Mouse (Mus musculus) adipose tissue, adult 10 weeks (tissue): ENCODE results near the gene Acnat1. TPM values are rescaled to one million over a fixed set of nuclear protein-coding genes. Genes with fewer than 3 reads are reported as not detected.

Source experiments
- polyA plus RNA-seq: library from polyadenylated mRNA; stranded (reverse); fragments of 350-450 nt; fragmentation: Illumina TruSeq; extraction: RNeasy Lipid Tissue Mini Kit (QIAGEN cat#74804); gene quantifications from one replicate; pipeline ENCODE4 v1.2.3, GENCODE M21; 2014; ENCODE audit warnings: low read depth, low replicate concordance

Acnat1 gene
- polyA plus RNA-seq, result 3.6 TPM

DNA sequence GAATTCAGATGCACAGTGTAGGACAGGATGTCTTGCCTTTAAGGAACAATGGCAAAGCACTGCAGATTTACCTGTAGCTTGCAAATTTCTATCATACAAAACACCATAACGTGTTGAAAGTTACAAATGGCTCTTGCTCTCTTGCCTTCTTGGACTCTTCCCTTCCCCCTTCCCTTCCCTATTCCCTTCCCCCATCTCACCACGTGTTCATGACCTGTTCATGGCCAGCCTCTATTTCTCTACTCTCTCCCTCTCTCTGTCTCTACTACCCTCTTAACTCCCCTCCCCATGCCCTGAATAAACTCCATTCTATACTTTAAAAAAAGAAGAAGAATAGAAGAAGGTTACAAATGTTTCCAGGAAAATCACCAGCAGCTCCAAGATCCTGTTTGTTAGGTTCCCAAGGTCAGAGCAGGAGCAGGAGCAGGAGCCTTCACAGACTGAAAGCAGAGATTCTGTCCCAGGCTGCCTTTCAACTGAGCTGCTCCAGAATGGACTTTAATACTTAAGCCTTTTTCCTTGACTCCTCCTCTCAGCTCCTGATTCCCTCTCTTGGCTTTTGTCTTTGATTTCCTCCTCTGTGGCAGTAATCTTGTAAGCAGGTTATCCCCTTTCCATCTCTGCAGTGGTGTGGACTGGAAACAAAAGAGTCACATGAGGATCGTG is at the start of gene Acnat1:
TSS of gene Acnat1 (minus strand) at position 478 of the 666 bp plus-strand sequence.

DNA sequence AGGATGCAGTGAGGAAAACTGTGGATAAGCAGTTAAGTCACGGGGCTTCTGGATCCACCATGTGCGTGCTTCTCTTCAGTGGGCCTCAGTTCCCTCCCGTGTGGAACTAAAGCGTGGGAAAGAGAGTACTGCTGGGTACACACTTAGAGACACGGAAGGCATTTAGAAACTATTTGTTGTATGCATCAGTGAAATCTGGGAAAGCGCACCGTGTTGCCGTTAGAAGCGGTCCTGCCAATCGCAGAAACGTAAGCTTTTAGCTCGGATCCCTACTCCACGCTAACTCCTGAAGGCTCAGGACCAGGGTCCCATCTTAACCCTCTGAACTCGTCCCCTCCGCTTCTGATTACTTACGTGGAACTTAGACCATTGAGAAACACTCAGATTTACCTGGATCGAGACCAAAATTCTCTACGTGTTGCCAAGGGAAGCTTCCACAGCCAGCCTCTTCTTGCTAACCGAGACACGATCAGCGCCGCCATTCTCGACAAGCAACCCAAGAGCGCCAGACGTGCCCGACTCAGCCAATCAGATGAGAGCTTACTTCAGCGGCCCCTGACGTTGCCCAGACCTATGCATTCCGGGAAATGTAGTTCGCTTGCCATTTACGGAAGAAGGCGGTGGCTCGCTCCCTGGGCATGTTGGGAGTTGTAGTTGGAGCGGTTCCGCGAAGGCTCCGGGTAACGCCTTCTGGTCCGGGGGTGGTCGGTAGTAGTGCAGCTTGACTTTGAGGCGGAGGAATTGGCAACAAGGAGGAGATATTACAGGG is 47.0 kb upstream of the Acnat1 start, which contains the start of the genes Mrpl50 and Zfp189:
TSS of gene Mrpl50 (minus strand) at position 522 of the 769 bp plus-strand sequence.
TSS of gene Zfp189 (plus strand) at position 605 of the 769 bp plus-strand sequence.

DNA sequence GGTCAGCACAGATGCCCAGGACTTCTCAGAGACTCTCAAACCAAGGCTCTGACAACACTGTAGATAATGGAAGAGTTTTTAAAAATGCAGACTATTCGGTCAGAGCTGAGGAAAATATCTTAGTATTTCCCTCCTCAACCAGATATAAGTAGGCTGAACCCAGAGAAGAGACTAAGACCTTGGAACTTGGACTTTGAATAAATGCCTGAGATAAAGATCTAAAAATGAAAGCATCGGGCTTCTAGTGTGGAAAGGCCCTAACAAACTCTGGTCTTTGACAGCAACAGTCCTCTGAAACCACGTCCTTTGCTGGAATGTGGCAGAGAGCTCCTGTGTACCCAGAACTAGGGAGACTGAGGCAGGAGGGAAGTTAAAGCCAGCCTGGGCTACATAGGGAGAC is 32.7 kb upstream of the Acnat1 start, which contains the start of gene Baat:
TSS of gene Baat (minus strand) at position 172 of the 400 bp plus-strand sequence.

DNA sequence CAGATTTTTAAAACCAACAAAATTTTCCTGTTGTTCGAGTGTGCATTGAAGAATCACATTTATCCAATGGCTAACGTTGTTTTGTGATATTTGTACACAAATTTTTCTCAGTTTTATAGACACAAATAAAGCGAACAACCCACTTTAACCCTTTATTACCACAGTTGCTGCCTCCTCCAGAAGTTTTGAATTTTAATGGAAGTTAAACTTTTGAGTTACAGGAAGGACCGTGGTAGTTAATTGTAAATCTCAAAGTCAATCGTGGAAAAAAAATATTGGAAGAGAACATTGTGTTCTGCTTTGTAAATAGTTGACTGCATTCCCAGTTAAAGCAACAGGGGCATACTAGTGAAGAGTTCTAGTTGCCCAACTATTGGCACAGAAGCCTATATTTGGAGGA is 65.8 kb downstream of the Acnat1 start, which contains the start of gene Acnat2:
TSS of gene Acnat2 (minus strand) at position 195 of the 400 bp plus-strand sequence.

Other genes with a start within 250 kb of the Acnat1 start
- gene Acnat2, start 65.8 kb downstream of the Acnat1 start, polyA plus RNA-seq, result 0.51 TPM
- gene Baat, start 32.6 kb upstream of the Acnat1 start, polyA plus RNA-seq, result not detected
- 26.8 TPM for gene Mrpl50, start 47.2 kb upstream of the Acnat1 start, polyA plus RNA-seq
- gene Zfp189, start 47.3 kb upstream of the Acnat1 start, polyA plus RNA-seq, result 12.2 TPM
- gene Aldob, start 75.6 kb upstream of the Acnat1 start, polyA plus RNA-seq, result 7.7 TPM
- gene Tmem246, start 124.0 kb upstream of the Acnat1 start, polyA plus RNA-seq, result 3.7 TPM
- 34.3 TPM for gene Rnf20, start 158.1 kb upstream of the Acnat1 start, polyA plus RNA-seq
- gene Ppp3r2, start 208.1 kb upstream of the Acnat1 start, polyA plus RNA-seq, result 5.1 TPM